Mouse (Mus musculus) embryonic fibroblast, embryonic 13.5 days (primary cell): ENCODE results near the gene Gm20388. TPM values are rescaled to one million over a fixed set of nuclear protein-coding genes. Genes with fewer than 3 reads are reported as not detected.

ENCODE experiments used
- H3K27ac ChIP-seq: 2 replicates; pipeline ENCODE4 v1.5.1; 2012; ENCODE audit warnings: low read length, control low read depth, inconsistent platforms; ENCODE audit not compliant: insufficient read depth
- H3K4me1 ChIP-seq: 2 replicates; pipeline ENCODE4 v1.6.1; 2011; ENCODE audit warnings: low read length; ENCODE audit not compliant: control insufficient read depth, insufficient read depth
- H3K4me3 ChIP-seq: 2 replicates; pipeline ENCODE4 v1.5.1; 2011; ENCODE audit warnings: mild to moderate bottlenecking, control low read depth, low read length; ENCODE audit not compliant: insufficient read depth
- CTCF ChIP-seq: IDR thresholded peaks from 2 replicates; pipeline ENCODE4 v1.5.1; 2011; ENCODE audit warnings: mild to moderate bottlenecking, control low read depth, low read length, moderate library complexity, borderline replicate concordance; ENCODE audit not compliant: insufficient read depth
- POLR2A ChIP-seq: IDR thresholded peaks from 2 replicates; pipeline ENCODE4 v1.6.1; 2011; ENCODE audit warnings: low read depth, mild to moderate bottlenecking, control low read depth, low read length, moderate library complexity
- polyA plus RNA-seq: library from polyadenylated mRNA; stranded (reverse); fragments of >200 nt; gene quantifications from 2 replicates; pipeline ENCODE4 v1.2.4, GENCODE M21; 2011; ENCODE audit warnings: low read depth; ENCODE audit not compliant: missing spikeins, insufficient read length

The Gm20388 gene
- polyA plus RNA-seq, 1 experiment = 82.8 TPM

- Histone ChIP-seq H3K27ac (no peak overlapping the region), H3K4me1 (no peaks in the 10 kb centered on the region), H3K4me3 (no peak overlapping the region)
- no peak for TF ChIP-seq POLR2A
- peak; percentile 32; the same call in 1 of the 2 replicates for TF ChIP-seq CTCF
Observed at GRCm38 (mm10) chr8:120247618-120248017, 337.0 kb downstream of the Gm20388 start.

- H3K4me3 ChIP-seq = no peak overlapping the region
- no peaks in the 10 kb centered on the region for H3K4me1 ChIP-seq
- TF ChIP-seq CTCF = no peak
- no peak for TF ChIP-seq POLR2A
- no peak overlapping the region for H3K27ac ChIP-seq
Observed at GRCm38 (mm10) chr8:120248031-120248430, 337.4 kb downstream of the Gm20388 start.

GRCm38 (mm10) chr8:120248451-120248850, 337.8 kb downstream of the Gm20388 start:
- H3K4me1 ChIP-seq = no peaks in the 10 kb centered on the region
- no peak overlapping the region for H3K27ac ChIP-seq
- H3K4me3 ChIP-seq = no peak overlapping the region
- TF ChIP-seq POLR2A = no peak
- TF ChIP-seq CTCF = no peak

- no peak for TF ChIP-seq POLR2A
- no peak for TF ChIP-seq CTCF
- Histone ChIP-seq H3K4me1 (no peaks in the 10 kb centered on the region), H3K4me3 (no peak overlapping the region), H3K27ac (no peak overlapping the region)
Observed at GRCm38 (mm10) chr8:120249800-120250336, 339.2 kb downstream of the Gm20388 start.

- Histone ChIP-seq H3K4me3 (no peak overlapping the region), H3K27ac (no peak overlapping the region), H3K4me1 (no peaks in the 10 kb centered on the region)
- no peak for TF ChIP-seq CTCF
- TF ChIP-seq POLR2A = no peak
Observed at GRCm38 (mm10) chr8:120250750-120251410, 340.2 kb downstream of the Gm20388 start.

GRCm38 (mm10) chr8:120251411-120252035, 340.9 kb downstream of the Gm20388 start:
- Histone ChIP-seq H3K4me3 (no peak overlapping the region), H3K4me1 (no peaks in the 10 kb centered on the region), H3K27ac (no peak overlapping the region)
- TF ChIP-seq POLR2A (no peak), CTCF (no peak)

GRCm38 (mm10) chr8:120253626-120254025, 343.0 kb downstream of the Gm20388 start:
- no peak overlapping the region for H3K27ac ChIP-seq
- H3K4me3 ChIP-seq = no peak overlapping the region
- H3K4me1 ChIP-seq = no peaks in the 10 kb centered on the region
- TF ChIP-seq POLR2A (no peak), CTCF (no peak)

- Histone ChIP-seq H3K4me3 (no peak overlapping the region), H3K4me1 (no peaks in the 10 kb centered on the region), H3K27ac (no peak overlapping the region)
- TF ChIP-seq CTCF = no peak
- TF ChIP-seq POLR2A = no peak
Observed at GRCm38 (mm10) chr8:120255406-120255987, 344.9 kb downstream of the Gm20388 start.

- Histone ChIP-seq H3K27ac (no peak overlapping the region), H3K4me1 (peaks cover 8% of the 10 kb centered on the region), H3K4me3 (no peak overlapping the region)
- no peak for TF ChIP-seq POLR2A
- no peak for TF ChIP-seq CTCF
Observed at GRCm38 (mm10) chr8:120256958-120257357, 346.3 kb downstream of the Gm20388 start.

GRCm38 (mm10) chr8:120259206-120259605, 348.6 kb downstream of the Gm20388 start:
- H3K4me1 ChIP-seq = peaks cover 11% of the 10 kb centered on the region
- no peak overlapping the region for H3K27ac ChIP-seq
- no peak for TF ChIP-seq POLR2A
- TF ChIP-seq CTCF = no peak
- no peak overlapping the region for H3K4me3 ChIP-seq
